Mouse (Mus musculus) neural tube, embryonic 15.5 days (tissue): Measurements from ENCODE around the gene Astn1. TPM values are rescaled to one million over a fixed set of nuclear protein-coding genes. Genes with fewer than 3 reads are reported as not detected.
A peak's percentile ranks its signal among the peaks of the same experiment; 100 is the strongest.

ENCODE experiments used
- ATAC-seq: fragments of 200-750 bp; cut with Nextera tagmentation; 2 replicates; pipeline ENCODE4 v1.8.0; 2017; ENCODE audit warnings: mild to moderate bottlenecking, moderate TSS enrichment, moderate library complexity; ENCODE audit not compliant: low FRiP score
- H3K27ac ChIP-seq: fragments of 300-500 bp; sonication (generic); replicated peaks from 2 replicates; pipeline ENCODE4 v1.5.1; 2015; ENCODE audit warnings: mild to moderate bottlenecking, inconsistent platforms
- H3K27me3 ChIP-seq: fragments of 300-500 bp; sonication (generic); replicated peaks from 2 replicates; pipeline ENCODE4 v1.6.1; 2015; ENCODE audit warnings: inconsistent platforms
- H3K36me3 ChIP-seq: fragments of 300-500 bp; sonication (generic); 2 replicates; pipeline ENCODE4 v1.6.1; 2015; ENCODE audit warnings: inconsistent platforms
- H3K4me1 ChIP-seq: fragments of 300-500 bp; sonication (generic); 2 replicates; pipeline ENCODE4 v1.6.1; 2015; ENCODE audit warnings: inconsistent platforms
- H3K4me2 ChIP-seq: fragments of 300-500 bp; sonication (generic); 2 replicates; pipeline ENCODE4 v1.6.1; 2015; ENCODE audit warnings: inconsistent platforms, mild to moderate bottlenecking, moderate library complexity
- H3K4me3 ChIP-seq: fragments of 300-500 bp; sonication (generic); replicated peaks from 2 replicates; pipeline ENCODE4 v1.5.1; 2015; ENCODE audit warnings: mild to moderate bottlenecking, inconsistent platforms
- H3K9ac ChIP-seq: fragments of 300-500 bp; sonication (generic); replicated peaks from 2 replicates; pipeline ENCODE4 v1.6.1; 2015; ENCODE audit warnings: mild to moderate bottlenecking, inconsistent platforms
- H3K9me3 ChIP-seq: fragments of 300-500 bp; sonication (generic); replicated peaks from 2 replicates; pipeline ENCODE4 v1.6.1; 2016; ENCODE audit warnings: inconsistent platforms
- WGBS: fragments of 180-500 bp; shearing (Covaris S2); methylation state at CpG from one replicate; pipeline ENCODE4 v1.1.7; 2015; ENCODE audit warnings: mixed read lengths; 5-methylcytosine and 5-hydroxymethylcytosine counted together
- polyA plus RNA-seq: library from polyadenylated mRNA; unstranded; fragments of >200 nt; fragmentation: Nextera tagmentation; extraction: Ambion mirVana; gene quantifications from 2 replicates; pipeline ENCODE4 v1.2.1, GENCODE M21; 2015

Gene Astn1
- polyA plus RNA-seq, 1 experiment from 2014 or later, result 39.5 TPM

DNA sequence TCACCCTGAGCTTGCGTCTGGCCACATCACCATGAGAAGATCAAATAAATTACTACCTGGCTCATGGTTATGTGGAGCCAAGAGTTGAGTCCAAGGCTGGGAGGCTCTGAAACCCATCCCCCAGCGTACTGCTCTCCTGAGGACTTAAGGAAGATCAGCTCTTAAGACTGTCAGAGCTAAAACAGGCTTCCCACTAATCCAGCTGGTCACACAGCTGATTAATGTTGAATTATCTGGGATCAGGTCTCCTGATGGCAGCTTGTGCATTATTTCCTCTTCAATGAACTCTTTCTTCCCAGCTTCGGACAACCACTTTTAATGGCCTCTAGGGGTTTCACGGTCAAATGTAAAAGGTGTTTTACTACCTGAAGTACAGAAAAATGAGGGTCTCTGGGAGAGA lies 184.4 kb downstream of the Astn1 start:
- no peaks in the 10 kb centered on the region for H3K9me3 ChIP-seq
- H3K9ac ChIP-seq, result no peak overlapping the region
- H3K36me3 ChIP-seq, result no peaks in the 10 kb centered on the region
- ATAC-seq, result no peak
- no peak overlapping the region for H3K4me2 ChIP-seq
- 36% methylated on average over 4 of the region's 4 CpGs for WGBS
- H3K4me3 ChIP-seq, result no peak overlapping the region
- H3K27me3 ChIP-seq, result no peaks in the 10 kb centered on the region
- H3K4me1 ChIP-seq, result peaks cover 13% of the 10 kb centered on the region
- 0 out of 2 replicates have a peak overlapping the region, but pooled peaks have one; percentile 37 for H3K27ac ChIP-seq

DNA sequence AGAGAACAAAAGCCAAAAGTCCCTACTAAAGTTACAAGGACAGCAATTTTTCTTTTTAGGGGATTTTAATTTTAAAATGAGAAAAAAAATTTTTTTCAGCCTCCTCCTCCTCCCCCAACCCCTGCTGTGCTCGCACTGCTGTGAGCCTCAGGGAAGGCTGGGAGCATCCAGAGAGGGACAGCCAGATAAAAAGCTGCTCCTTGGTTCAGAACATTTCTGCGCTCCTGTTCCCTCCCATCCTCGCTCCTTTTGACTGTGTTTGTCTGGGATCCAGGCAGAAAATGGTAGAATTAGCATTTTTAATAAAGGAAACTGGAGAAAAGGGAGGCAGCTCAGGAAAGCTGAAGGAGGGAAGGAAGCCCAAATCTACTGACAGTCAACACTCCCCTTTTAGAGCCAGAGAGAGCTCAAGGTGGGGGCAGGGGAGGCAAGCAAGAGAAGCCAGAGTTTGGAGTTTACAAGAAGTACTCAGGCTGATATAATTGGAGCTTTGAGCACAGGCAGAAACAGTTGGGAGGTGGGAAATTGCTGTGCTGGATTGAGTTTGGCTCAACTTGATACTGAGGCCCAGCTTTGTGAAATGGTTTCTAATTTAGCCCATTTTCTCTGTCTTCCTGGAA lies 185.6 kb downstream of the Astn1 start:
- no peaks in the 10 kb centered on the region for H3K36me3 ChIP-seq
- no peak overlapping the region for H3K27ac ChIP-seq
- no peaks in the 10 kb centered on the region for H3K9me3 ChIP-seq
- no peak overlapping the region for H3K4me3 ChIP-seq
- peaks cover 13% of the 10 kb centered on the region for H3K4me1 ChIP-seq
- H3K4me2 ChIP-seq, result no peak overlapping the region
- WGBS, result 23% methylated on average over 3 of the region's 3 CpGs
- ATAC-seq, result peak; percentile 66
- no peaks in the 10 kb centered on the region for H3K27me3 ChIP-seq
- H3K9ac ChIP-seq, result no peak overlapping the region

DNA sequence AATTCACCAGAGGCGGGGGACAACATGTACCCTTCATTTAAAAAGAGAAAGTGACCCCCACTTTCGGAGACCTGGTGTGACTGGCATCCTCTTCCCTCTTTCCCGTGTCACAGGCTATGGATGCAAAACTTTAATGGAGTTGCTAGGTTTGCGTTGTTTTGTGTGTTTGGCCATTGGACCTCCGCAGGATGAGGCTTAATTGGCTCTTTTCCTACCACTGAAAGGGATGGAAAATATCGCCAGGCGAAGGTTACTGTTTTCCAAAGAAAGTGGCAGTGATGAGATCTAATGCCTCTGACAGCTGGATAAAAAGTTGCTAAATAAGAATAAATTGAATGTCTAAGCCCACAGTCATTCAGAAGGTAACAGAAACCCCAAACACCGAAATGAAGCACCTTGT lies 186.2 kb downstream of the Astn1 start:
- Histone ChIP-seq H3K4me2 (no peak overlapping the region), H3K27me3 (no peaks in the 10 kb centered on the region), H3K9me3 (no peaks in the 10 kb centered on the region), H3K4me1 (peaks cover 13% of the 10 kb centered on the region), H3K36me3 (no peaks in the 10 kb centered on the region), H3K9ac (no peak overlapping the region), H3K27ac (no peak overlapping the region), H3K4me3 (no peak overlapping the region)
- no peak for ATAC-seq
- 85% methylated on average over 8 of the region's 8 CpGs for WGBS

DNA sequence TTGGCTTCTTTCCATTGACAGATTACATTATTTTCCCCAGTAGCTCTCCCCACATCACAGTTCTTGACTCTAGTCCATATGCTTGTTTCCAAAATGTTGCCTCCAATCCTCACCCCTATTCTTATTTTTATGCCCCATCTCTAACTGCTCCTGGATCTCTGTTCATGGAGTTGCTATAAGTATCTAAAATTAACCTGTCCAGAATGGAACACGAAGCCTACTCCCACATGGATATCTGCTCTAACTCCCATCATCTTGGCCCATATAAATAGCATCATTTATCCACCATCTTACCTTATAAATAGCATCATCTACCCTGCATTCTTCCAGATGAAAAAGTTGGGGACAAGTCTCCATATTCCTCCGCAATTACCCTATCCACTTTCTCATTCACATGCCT lies 187.5 kb downstream of the Astn1 start:
- no peaks in the 10 kb centered on the region for H3K27me3 ChIP-seq
- H3K36me3 ChIP-seq, result no peaks in the 10 kb centered on the region; the same call in 1 of the 2 replicates
- no peak overlapping the region for H3K27ac ChIP-seq
- no peak overlapping the region for H3K4me2 ChIP-seq
- no peak overlapping the region for H3K4me3 ChIP-seq
- peaks cover 13% of the 10 kb centered on the region for H3K4me1 ChIP-seq
- H3K9ac ChIP-seq, result no peak overlapping the region
- WGBS, result 96% methylated on average over 2 of the region's 2 CpGs
- H3K9me3 ChIP-seq, result no peaks in the 10 kb centered on the region
- ATAC-seq, result no peak

DNA sequence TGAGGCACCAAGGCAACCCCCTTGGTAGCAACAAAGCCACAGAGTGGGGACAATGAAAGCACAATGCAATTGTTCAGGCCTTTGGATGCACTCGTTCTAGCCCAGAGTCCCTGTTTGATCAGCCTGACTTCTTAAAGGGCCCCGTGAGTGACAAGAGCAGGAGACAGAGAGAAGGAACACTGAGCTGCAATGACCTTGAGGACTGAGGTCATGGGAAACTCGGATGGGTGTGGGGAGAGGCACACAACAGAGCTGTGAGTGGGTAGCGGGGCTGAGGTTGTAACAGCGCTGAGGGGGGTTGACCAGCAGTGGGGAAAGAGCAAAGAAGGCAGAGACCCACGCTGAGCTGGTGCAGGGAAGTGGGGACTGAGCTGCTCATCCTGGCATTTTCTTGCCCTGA lies 189.9 kb downstream of the Astn1 start:
- Histone ChIP-seq H3K36me3 (no peaks in the 10 kb centered on the region; the same call in 1 of the 2 replicates), H3K27ac (no peak overlapping the region), H3K9ac (no peak overlapping the region), H3K4me2 (no peak overlapping the region), H3K9me3 (no peaks in the 10 kb centered on the region), H3K4me3 (no peak overlapping the region), H3K27me3 (no peaks in the 10 kb centered on the region), H3K4me1 (peaks cover 9% of the 10 kb centered on the region)
- ATAC-seq, result no peak
- WGBS, result 25% methylated on average over 6 of the region's 6 CpGs

DNA sequence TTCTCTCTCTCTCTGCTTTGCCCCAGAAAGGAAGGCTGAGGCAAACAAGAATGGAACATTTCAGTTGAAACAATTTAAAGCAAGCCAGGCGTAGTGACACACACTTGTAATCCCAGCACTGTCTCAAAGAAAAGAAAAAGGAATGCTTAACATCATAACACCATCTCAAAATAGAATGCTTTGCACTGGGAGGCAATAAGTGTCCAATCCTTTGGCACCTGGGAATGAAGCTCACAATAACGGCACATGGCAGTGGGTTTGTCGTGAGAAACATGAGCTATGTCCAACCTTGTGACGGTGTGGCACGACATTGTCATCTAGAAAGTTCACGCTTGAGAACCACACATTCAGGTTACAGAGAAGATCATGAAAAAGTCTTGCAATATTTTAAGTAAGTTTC lies 191.3 kb downstream of the Astn1 start:
- no peak for ATAC-seq
- H3K9ac ChIP-seq, result no peak overlapping the region
- H3K4me2 ChIP-seq, result no peak overlapping the region
- 88% methylated on average over 6 of the region's 6 CpGs for WGBS
- H3K27me3 ChIP-seq, result no peaks in the 10 kb centered on the region
- no peak overlapping the region; the same call in 1 of the 2 replicates for H3K27ac ChIP-seq
- no peaks in the 10 kb centered on the region; the same call in 1 of the 2 replicates for H3K36me3 ChIP-seq
- no peaks in the 10 kb centered on the region for H3K4me1 ChIP-seq
- no peak overlapping the region for H3K4me3 ChIP-seq
- no peaks in the 10 kb centered on the region for H3K9me3 ChIP-seq

DNA sequence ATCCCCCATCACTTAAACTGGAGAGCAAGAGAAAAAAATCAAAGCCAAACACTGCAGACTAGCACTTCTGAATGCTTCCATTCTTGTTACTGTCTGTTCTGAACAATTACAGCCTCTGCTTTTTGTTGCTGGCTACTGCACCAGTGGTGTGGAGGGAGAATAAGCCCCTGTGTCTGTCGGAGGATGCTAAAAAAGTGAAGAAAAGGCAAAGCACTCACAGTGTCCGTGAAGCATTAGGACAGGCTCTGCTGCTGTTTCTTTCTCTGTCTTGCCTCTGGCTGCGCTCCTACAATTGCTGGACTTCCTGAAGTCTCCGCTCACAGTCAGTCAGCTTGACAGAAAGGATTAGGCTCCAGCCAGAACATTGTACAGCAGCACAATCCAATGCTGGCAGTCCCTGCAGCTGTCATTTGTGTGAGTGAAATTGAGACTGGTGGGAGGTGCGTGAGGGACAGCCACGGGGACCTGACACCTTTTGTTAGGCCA lies 192.0 kb downstream of the Astn1 start:
- 11% methylated on average over 6 of the region's 6 CpGs for WGBS
- Histone ChIP-seq H3K4me1 (no peaks in the 10 kb centered on the region), H3K36me3 (no peaks in the 10 kb centered on the region; the same call in 1 of the 2 replicates), H3K9ac (no peak overlapping the region), H3K4me3 (no peak overlapping the region), H3K27ac (peak overlapping the region; percentile 45), H3K4me2 (no peak overlapping the region), H3K27me3 (no peaks in the 10 kb centered on the region), H3K9me3 (no peaks in the 10 kb centered on the region)
- no peak for ATAC-seq

DNA sequence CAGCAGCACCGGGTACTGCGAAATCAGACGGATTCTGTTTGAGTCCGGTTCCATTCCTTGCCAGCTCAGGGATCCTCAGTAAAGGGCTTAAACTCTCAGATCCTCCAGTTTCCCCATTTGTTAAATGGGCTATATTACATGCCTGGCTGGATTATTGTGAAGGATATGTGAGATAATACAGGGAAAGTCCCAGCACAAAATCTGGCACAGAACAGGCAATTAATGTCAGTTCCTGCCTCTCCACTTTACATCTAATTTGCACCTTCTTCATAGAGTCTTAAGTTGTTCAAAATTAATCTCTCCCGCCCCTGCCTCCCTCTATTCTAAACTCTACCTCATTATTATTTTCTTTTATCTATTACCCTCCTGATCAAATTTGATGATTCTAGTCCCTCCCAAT lies 211.1 kb downstream of the Astn1 start:
- WGBS, result 95% methylated on average over 5 of the region's 5 CpGs
- Histone ChIP-seq H3K4me3 (no peak overlapping the region), H3K9ac (no peak overlapping the region)

DNA sequence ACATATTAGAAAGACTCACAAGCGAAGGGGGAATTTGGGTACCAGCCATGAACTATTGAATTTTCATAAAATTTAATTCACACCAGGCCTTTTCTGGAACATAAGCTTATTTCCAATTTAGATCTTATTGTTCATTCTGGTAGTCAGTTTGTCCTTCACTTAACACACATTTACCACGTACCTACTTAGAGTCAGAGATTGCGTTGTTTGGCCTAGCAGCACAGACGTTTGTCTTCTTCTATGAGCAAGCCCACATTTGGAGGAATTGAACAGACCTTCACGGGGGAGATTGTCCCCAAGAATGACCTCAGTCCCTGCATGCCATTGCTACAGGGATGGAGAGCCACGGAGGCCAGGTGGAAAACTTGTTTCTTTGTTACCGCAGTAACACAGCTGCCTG lies 211.5 kb downstream of the Astn1 start:
- 93% methylated on average over 7 of the region's 7 CpGs for WGBS

More for the DNA sequence above, 211.1 kb downstream of the Astn1 start:
- ATAC-seq, result no peak
- Histone ChIP-seq H3K9me3 (no peaks in the 10 kb centered on the region), H3K4me1 (no peaks in the 10 kb centered on the region), H3K27me3 (no peaks in the 10 kb centered on the region), H3K36me3 (peaks cover 6% of the 10 kb centered on the region), H3K27ac (no peak overlapping the region), H3K4me2 (no peak overlapping the region)

DNA sequence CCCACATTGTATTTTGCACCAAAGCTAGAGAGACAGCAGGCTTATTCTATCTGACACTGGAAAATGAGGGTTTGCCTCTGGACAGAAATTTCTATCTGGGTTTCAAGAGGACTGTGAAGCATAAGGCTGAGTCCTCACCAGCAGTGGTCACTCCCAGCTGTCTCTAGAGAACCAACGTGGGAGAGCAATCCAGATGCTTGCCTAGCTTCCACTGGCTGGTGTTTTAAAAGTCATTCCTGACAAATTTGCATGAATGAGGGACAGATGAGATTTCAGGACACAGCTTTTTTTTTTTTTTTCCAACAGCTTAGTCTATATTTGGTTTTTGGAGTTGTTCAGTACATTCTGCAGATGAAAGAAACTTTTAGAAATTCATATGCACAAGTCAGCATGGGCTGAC lies 213.9 kb downstream of the Astn1 start:
- no peak overlapping the region for H3K9ac ChIP-seq
- H3K27me3 ChIP-seq, result no peaks in the 10 kb centered on the region
- no peak for ATAC-seq
- H3K4me2 ChIP-seq, result no peak overlapping the region
- H3K27ac ChIP-seq, result no peak overlapping the region
- H3K4me3 ChIP-seq, result no peak overlapping the region
- H3K4me1 ChIP-seq, result no peaks in the 10 kb centered on the region
- peaks cover 15% of the 10 kb centered on the region for H3K36me3 ChIP-seq
- H3K9me3 ChIP-seq, result no peaks in the 10 kb centered on the region
- 72% methylated on average over 1 of the region's 1 CpGs for WGBS

More for the DNA sequence above, 211.5 kb downstream of the Astn1 start:
- Histone ChIP-seq H3K27me3 (no peaks in the 10 kb centered on the region), H3K4me1 (no peaks in the 10 kb centered on the region), H3K9me3 (no peaks in the 10 kb centered on the region), H3K4me3 (no peak overlapping the region), H3K36me3 (peaks cover 7% of the 10 kb centered on the region), H3K27ac (no peak overlapping the region), H3K9ac (no peak overlapping the region), H3K4me2 (no peak overlapping the region)
- no peak for ATAC-seq

DNA sequence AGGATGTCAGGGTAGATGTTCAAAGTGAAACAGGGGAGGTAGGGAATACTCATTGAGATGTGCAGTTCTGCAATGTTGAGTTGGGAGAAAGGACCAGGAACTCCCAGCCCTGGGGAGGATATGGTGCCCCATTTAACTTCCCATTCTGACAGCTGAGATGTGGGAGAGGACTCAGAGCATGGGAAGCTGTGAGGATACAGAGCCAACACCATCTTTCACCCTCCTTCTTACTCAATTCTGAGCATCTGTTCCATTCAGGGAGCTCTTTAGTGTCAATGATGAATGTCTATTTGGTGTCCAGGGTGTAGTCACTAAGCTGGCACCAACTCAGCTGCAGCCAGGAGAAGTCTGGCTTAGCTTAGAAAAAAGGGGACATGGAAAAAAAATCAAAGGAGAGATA lies 219.7 kb downstream of the Astn1 start:
- Histone ChIP-seq H3K27me3 (no peaks in the 10 kb centered on the region), H3K9me3 (no peaks in the 10 kb centered on the region), H3K9ac (no peak overlapping the region), H3K4me2 (no peak overlapping the region), H3K4me3 (no peak overlapping the region), H3K36me3 (peaks cover 10% of the 10 kb centered on the region; the same call in 1 of the 2 replicates), H3K27ac (no peak overlapping the region), H3K4me1 (no peaks in the 10 kb centered on the region)
- ATAC-seq, result no peak

DNA sequence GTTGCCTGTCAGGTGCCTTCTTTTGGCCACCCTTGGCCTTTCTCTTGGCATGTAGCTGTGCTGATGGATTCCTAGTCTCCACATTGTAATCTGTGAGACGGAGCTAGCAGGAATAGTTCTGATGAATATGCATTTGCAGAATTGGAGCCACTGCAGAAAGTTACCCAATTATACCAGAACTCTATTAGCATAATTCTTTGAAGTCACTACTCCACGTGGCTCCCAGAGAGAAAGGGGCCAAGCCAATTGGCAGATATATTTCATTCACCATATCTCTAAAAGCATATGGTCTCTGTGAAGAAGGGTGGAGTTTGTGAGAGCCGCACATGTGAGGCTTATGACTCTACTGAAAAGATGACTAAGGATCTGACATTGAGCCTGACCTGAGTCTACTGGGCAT lies 226.8 kb downstream of the Astn1 start:
- Histone ChIP-seq H3K27ac (no peak overlapping the region), H3K36me3 (peaks cover 13% of the 10 kb centered on the region), H3K9ac (no peak overlapping the region), H3K27me3 (no peaks in the 10 kb centered on the region), H3K4me3 (no peak overlapping the region), H3K9me3 (no peaks in the 10 kb centered on the region), H3K4me1 (no peaks in the 10 kb centered on the region), H3K4me2 (no peak overlapping the region)
- no peak for ATAC-seq
- WGBS, result 78% methylated on average over 3 of the region's 3 CpGs
